Comparison of ENCODE assay signal across 9 mouse cellular contexts in genomic region chr10:78575690-78576089, GRCm38 (mm10). TPM values are rescaled to one million over a fixed set of nuclear protein-coding genes. Genes with fewer than 3 reads are reported as not detected.
DNase-seq lines count a peak whose midpoint lies in the region; ATAC-seq and TF ChIP-seq lines count a peak whose summit lies in the region.
"Had no signal": no experiment of that assay in that cellular context is flagged by ENCODE, and none has a peak within 500 bp of the region (broad histone marks: within the 10 kb centered on the region; RNA-seq: fewer than 3 reads in every experiment).

No protein-coding gene starts in this region.

- ATAC-seq in kidney, embryonic 15.5 days (replicated peaks; ENCODE audit: low FRiP score): no peak
- ATAC-seq in liver, embryonic 12.5 days: no peak
- no peak for ATAC-seq in inflammation-experienced regulatory T-cells, adult 6 months

- no peak for TF ChIP-seq POLR2A in liver, adult 2 months (IDR thresholded peaks at IDR 0.05; ENCODE audit: extremely low read depth, insufficient read depth, low read length)

- peaks cover 8% of the 10 kb centered on the region; the same call in 1 of the 2 replicates for H3K36me3 ChIP-seq in liver, adult 2 months (ENCODE audit: control insufficient read depth, insufficient read depth, low read length)
- H3K36me3 ChIP-seq in kidney, embryonic 15.5 days: peaks cover 38% of the 10 kb centered on the region
- H3K36me3 ChIP-seq in liver, embryonic 12.5 days: peaks cover 39% of the 10 kb centered on the region

- TF ChIP-seq CTCF in liver, adult 2 months (IDR thresholded peaks at IDR 0.05; ENCODE audit: low read depth, low read length): no peak

- DNase-seq in liver, adult 2 months (ENCODE audit: extremely low read depth, low read depth, low spot score): peak; percentile 12
- DNase-seq in liver: no peak
- DNase-seq in c-Kit-positive CD71-positive TER-119-negative erythroid progenitor cells, embryonic 14.5 days (ENCODE audit: low read depth): peak; percentile 21
- peak; percentile 38 for DNase-seq in heart, adult 8-10 months (ENCODE audit: low spot score)
- peak; percentile 47 for DNase-seq in ovary, postnatal 14 days (ENCODE audit: low spot score)

- no peak overlapping the region for H3K4me3 ChIP-seq in liver, adult 2 months (ENCODE audit: insufficient read depth, low read depth, low read length)
- H3K4me3 ChIP-seq in kidney, embryonic 15.5 days (replicated peaks): peak overlapping the region; percentile 79
- peak overlapping the region; percentile 70 for H3K4me3 ChIP-seq in liver, embryonic 12.5 days

- H3K27me3 ChIP-seq in liver, adult 2 months (ENCODE audit: control insufficient read depth, insufficient read depth, low read length): no peaks in the 10 kb centered on the region
- no peaks in the 10 kb centered on the region for H3K27me3 ChIP-seq in kidney, embryonic 15.5 days
- no peaks in the 10 kb centered on the region for H3K27me3 ChIP-seq in liver, embryonic 12.5 days (replicated peaks)

- 5% methylated on average over 2 of the region's 2 CpGs for WGBS in liver, adult 2 months
- WGBS in kidney, embryonic 15.5 days: 83% methylated on average over 2 of the region's 2 CpGs
- WGBS in liver, embryonic 12.5 days (ENCODE audit: insufficient replicate concordance): 73% methylated on average over 2 of the region's 2 CpGs

- H3K79me2 ChIP-seq in liver, adult 2 months (ENCODE audit: control insufficient read depth, insufficient read depth, low read length): no peaks in the 10 kb centered on the region

- H3K9ac ChIP-seq in liver, adult 2 months (ENCODE audit: low read depth, low read length): no peak overlapping the region
- H3K9ac ChIP-seq in kidney, embryonic 15.5 days: peak overlapping the region; percentile 64; the same call in 1 of the 2 replicates
- H3K9ac ChIP-seq in liver, embryonic 12.5 days: peak overlapping the region; percentile 77

- H3K4me1 ChIP-seq in liver, adult 2 months (ENCODE audit: control insufficient read depth, insufficient read depth, low read length): peaks cover 2% of the 10 kb centered on the region
- peaks cover 8% of the 10 kb centered on the region for H3K4me1 ChIP-seq in kidney, embryonic 15.5 days
- peaks cover 30% of the 10 kb centered on the region for H3K4me1 ChIP-seq in liver, embryonic 12.5 days

- no peaks in the 10 kb centered on the region for H3K9me3 ChIP-seq in kidney, embryonic 15.5 days (replicated peaks)
- H3K9me3 ChIP-seq in liver, embryonic 12.5 days (replicated peaks): no peaks in the 10 kb centered on the region

- H3K4me2 ChIP-seq in kidney, embryonic 15.5 days: peak overlapping the region; percentile 65
- H3K4me2 ChIP-seq in liver, embryonic 12.5 days: peak overlapping the region; percentile 82

- no peak overlapping the region for H3K27ac ChIP-seq in liver, adult 2 months (replicated peaks; ENCODE audit: insufficient read depth, low read depth, low read length)
- H3K27ac ChIP-seq in kidney, embryonic 15.5 days: no peak overlapping the region
- peak overlapping the region; percentile 90; the same call in 1 of the 2 replicates for H3K27ac ChIP-seq in liver, embryonic 12.5 days

RNA-seq across cellular contexts. Expression of gene Ilvbl, which starts 1.5 kb away (rescaled TPM):
- 27.2 and 28.4 TPM in 2 replicates for total RNA-seq in liver, adult 2 months (2014; rRNA removed)
- 44.3 and 47.1 TPM in 2 replicates for polyA plus RNA-seq in liver, adult 2 months (2012; rRNA removed)
- total RNA-seq in heart, adult 8-10 months (2022): 10 to 100 TPM; 37.2 to 42.0 (median 39.7) TPM
- polyA plus RNA-seq in kidney, embryonic 15.5 days (2015; fragmentation: Nextera tagmentation; extraction: Ambion mirVana): 45.3 and 50.3 TPM in 2 replicates
- polyA plus RNA-seq in liver, embryonic 12.5 days (2016; fragmentation: Nextera tagmentation; extraction: Ambion mirVana): 15.8 and 21.1 TPM in 2 replicates
- polyA plus RNA-seq in inflammation-experienced regulatory T-cells, adult 6 months (2017; shearing (Covaris generic)): 10 to 100 TPM; 52.8 to 69.0 (median 58.9) TPM

RNA-seq across cellular contexts. Expression of gene Syde1, which starts 16.1 kb away (rescaled TPM):
- total RNA-seq in liver, adult 2 months (2014; rRNA removed): 0.74 and 0.94 TPM in 2 replicates
- 2.5 and 3.4 TPM in 2 replicates for polyA plus RNA-seq in liver, adult 2 months (2012; rRNA removed)
- total RNA-seq in heart, adult 8-10 months (2022): 10 to 100 TPM; 10.5 to 13.2 (median 12.2) TPM
- 16.7 and 18.7 TPM in 2 replicates for polyA plus RNA-seq in kidney, embryonic 15.5 days (2015; fragmentation: Nextera tagmentation; extraction: Ambion mirVana)
- 3.0 and 3.1 TPM in 2 replicates for polyA plus RNA-seq in liver, embryonic 12.5 days (2016; fragmentation: Nextera tagmentation; extraction: Ambion mirVana)
- under 1 TPM in 2 of 3 experiments, not detected in 1; 0.60 to 0.83 TPM for polyA plus RNA-seq in inflammation-experienced regulatory T-cells, adult 6 months (2017; shearing (Covaris generic))

RNA-seq across cellular contexts. Expression of gene Olfr1357, which starts 42.2 kb away (rescaled TPM):
- total RNA-seq in liver, adult 2 months (2014; rRNA removed): not detected in 2 replicates
- polyA plus RNA-seq in liver, adult 2 months (2012; rRNA removed): not detected in 2 replicates
- total RNA-seq in heart, adult 8-10 months (2022): not detected
- polyA plus RNA-seq in kidney, embryonic 15.5 days (2015; fragmentation: Nextera tagmentation; extraction: Ambion mirVana): not detected in 2 replicates
- polyA plus RNA-seq in liver, embryonic 12.5 days (2016; fragmentation: Nextera tagmentation; extraction: Ambion mirVana): not detected in 2 replicates
- polyA plus RNA-seq in inflammation-experienced regulatory T-cells, adult 6 months (2017; shearing (Covaris generic)): not detected
- total RNA-seq: left cerebral cortex, postnatal 10 days had no signal

RNA-seq across cellular contexts. Expression of gene Olfr1358, which starts 58.5 kb away (rescaled TPM):
- not detected in 2 replicates for total RNA-seq in liver, adult 2 months (2014; rRNA removed)
- polyA plus RNA-seq in liver, adult 2 months (2012; rRNA removed): not detected in 2 replicates
- not detected for total RNA-seq in heart, adult 8-10 months (2022)
- not detected in 2 replicates for polyA plus RNA-seq in kidney, embryonic 15.5 days (2015; fragmentation: Nextera tagmentation; extraction: Ambion mirVana)
- polyA plus RNA-seq in liver, embryonic 12.5 days (2016; fragmentation: Nextera tagmentation; extraction: Ambion mirVana): not detected in 2 replicates
- polyA plus RNA-seq in inflammation-experienced regulatory T-cells, adult 6 months (2017; shearing (Covaris generic)): not detected
- total RNA-seq: left cerebral cortex, postnatal 10 days had no signal
